Mouse (Mus musculus): ENCODE measurements around the gene Szrd1. TPM values are rescaled to one million over a fixed set of nuclear protein-coding genes. Genes with fewer than 3 reads are reported as not detected.

Gene Szrd1
- polyA plus RNA-seq, 1 experiment: 31.2 TPM

DNA sequence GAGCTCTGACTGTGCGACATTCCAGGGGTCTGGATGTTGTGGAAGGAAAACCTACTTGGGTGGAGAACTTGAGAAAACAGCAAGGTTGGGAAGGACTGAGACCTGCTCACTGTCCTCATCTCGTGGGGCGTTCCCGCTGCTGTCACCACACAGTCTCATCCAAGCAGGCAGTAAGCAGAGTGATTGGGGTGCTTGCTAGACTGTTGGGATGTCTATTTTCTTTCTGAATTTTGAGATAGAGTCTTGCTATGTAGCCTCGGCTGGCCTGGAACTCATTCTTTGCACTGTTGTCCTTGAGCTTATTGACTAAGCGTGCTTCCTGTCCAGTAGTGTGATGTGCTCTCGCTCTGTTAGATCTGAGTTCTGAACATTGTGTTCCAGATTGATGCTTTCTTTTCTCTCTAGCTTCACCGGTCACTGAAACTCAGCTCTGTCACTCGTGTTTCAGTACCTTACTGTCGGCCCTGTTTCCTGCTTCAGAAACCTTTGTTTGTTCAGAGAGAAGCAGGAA, 36.8 kb upstream of the Szrd1 start:
- H3K4me3 ChIP-seq (replicated peaks; ENCODE audit: control insufficient read depth, low read depth, low read length): no peak overlapping the region
- no peaks in the 10 kb centered on the region; the same call in 1 of the 2 replicates for H3K4me1 ChIP-seq (ENCODE audit: control insufficient read depth, insufficient read depth, low read length)
- 84% methylated on average over 10 of the region's 10 CpGs for WGBS
- TF ChIP-seq POLR2A (IDR thresholded peaks at IDR 0.05; ENCODE audit: borderline replicate concordance, control insufficient read depth, low read depth, low read length): no peak
- TF ChIP-seq CTCF (IDR thresholded peaks at IDR 0.05; ENCODE audit: control insufficient read depth, insufficient read depth, low read length): no peak
- H3K27ac ChIP-seq (ENCODE audit: control insufficient read depth, insufficient read depth, low read depth, low read length, poor library complexity): no peak overlapping the region

- TF ChIP-seq CTCF (IDR thresholded peaks at IDR 0.05; ENCODE audit: control insufficient read depth, insufficient read depth, low read length): no peak
- Histone ChIP-seq H3K4me1 (ENCODE audit: control insufficient read depth, insufficient read depth, low read length) (no peaks in the 10 kb centered on the region), H3K27ac (ENCODE audit: control insufficient read depth, insufficient read depth, low read depth, low read length, poor library complexity) (no peak overlapping the region), H3K4me3 (replicated peaks; ENCODE audit: control insufficient read depth, low read depth, low read length) (no peak overlapping the region)
- 89% methylated on average over 5 of the region's 5 CpGs for WGBS
These were observed 36.2 kb upstream of the Szrd1 start for GRCm38 (mm10) chr4:141175783-141176182.

DNA sequence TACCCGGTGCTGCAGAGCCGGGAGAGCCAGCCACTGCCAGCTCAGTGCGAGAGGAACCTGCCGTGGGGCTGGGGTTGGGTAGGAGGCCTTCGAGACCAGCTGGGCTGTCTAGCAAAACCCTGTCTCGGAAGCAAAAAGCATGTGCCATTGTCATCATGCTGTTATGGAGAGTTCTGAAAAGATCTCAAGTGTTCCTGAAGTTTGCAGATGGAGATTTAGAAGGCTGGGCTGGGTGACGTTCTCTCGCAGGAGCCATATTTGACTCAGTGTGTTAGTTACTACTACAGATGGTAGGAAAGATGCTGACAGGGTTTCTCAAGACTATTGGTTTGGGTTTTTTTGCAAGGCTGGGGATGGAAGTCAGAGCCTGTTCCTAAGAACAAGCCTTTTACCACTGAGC, 32.5 kb upstream of the Szrd1 start:
- no peak overlapping the region for H3K27ac ChIP-seq (ENCODE audit: control insufficient read depth, insufficient read depth, low read depth, low read length, poor library complexity)
- TF ChIP-seq POLR2A (IDR thresholded peaks at IDR 0.05; ENCODE audit: borderline replicate concordance, control insufficient read depth, low read depth, low read length) (no peak), CTCF (IDR thresholded peaks at IDR 0.05; ENCODE audit: control insufficient read depth, insufficient read depth, low read length) (no peak)
- 94% methylated on average over 8 of the region's 8 CpGs for WGBS
- no peaks in the 10 kb centered on the region; the same call in 1 of the 2 replicates for H3K4me1 ChIP-seq (ENCODE audit: control insufficient read depth, insufficient read depth, low read length)
- H3K4me3 ChIP-seq (replicated peaks; ENCODE audit: control insufficient read depth, low read depth, low read length): no peak overlapping the region

DNA sequence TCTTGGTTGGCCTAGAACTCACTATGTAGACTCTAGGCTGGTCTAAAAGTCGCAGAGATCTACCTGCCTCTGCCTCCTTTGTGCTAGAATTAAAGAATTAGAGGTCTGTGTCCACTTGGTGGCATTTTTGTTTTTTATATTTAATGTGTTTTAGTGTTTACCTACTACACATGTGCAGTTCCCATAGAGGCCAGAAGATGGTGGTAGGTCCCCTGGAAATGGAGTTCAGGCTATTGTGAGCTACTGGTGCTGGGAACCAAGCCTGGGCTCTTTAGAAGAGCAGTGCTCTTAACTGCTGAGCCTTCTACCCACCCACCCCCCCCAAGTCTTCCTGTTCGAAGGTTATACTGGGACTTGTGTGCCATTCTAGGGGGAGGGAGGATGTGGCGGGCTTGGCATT, 27.6 kb upstream of the Szrd1 start:
- 96% methylated on average over 3 of the region's 3 CpGs for WGBS
- Histone ChIP-seq H3K4me3 (replicated peaks; ENCODE audit: control insufficient read depth, low read depth, low read length) (no peak overlapping the region), H3K27ac (ENCODE audit: control insufficient read depth, insufficient read depth, low read depth, low read length, poor library complexity) (no peak overlapping the region), H3K4me1 (ENCODE audit: control insufficient read depth, insufficient read depth, low read length) (peaks cover 1% of the 10 kb centered on the region)
- TF ChIP-seq CTCF (IDR thresholded peaks at IDR 0.05; ENCODE audit: control insufficient read depth, insufficient read depth, low read length): no peak

GRCm38 (mm10) chr4:141165744-141166292, 26.2 kb upstream of the Szrd1 start:
- Histone ChIP-seq H3K4me3 (replicated peaks; ENCODE audit: control insufficient read depth, low read depth, low read length) (no peak overlapping the region), H3K27ac (ENCODE audit: control insufficient read depth, insufficient read depth, low read depth, low read length, poor library complexity) (no peak overlapping the region), H3K4me1 (ENCODE audit: control insufficient read depth, insufficient read depth, low read length) (peaks cover 5% of the 10 kb centered on the region)
- WGBS: 86% methylated on average over 8 of the region's 8 CpGs
- no peak for TF ChIP-seq POLR2A (IDR thresholded peaks at IDR 0.05; ENCODE audit: borderline replicate concordance, control insufficient read depth, low read depth, low read length)
- TF ChIP-seq CTCF (IDR thresholded peaks at IDR 0.05; ENCODE audit: control insufficient read depth, insufficient read depth, low read length): no peak

- Histone ChIP-seq H3K4me1 (ENCODE audit: control insufficient read depth, insufficient read depth, low read length) (peaks cover 12% of the 10 kb centered on the region), H3K4me3 (replicated peaks; ENCODE audit: control insufficient read depth, low read depth, low read length) (no peak overlapping the region), H3K27ac (ENCODE audit: control insufficient read depth, insufficient read depth, low read depth, low read length, poor library complexity) (no peak overlapping the region)
- TF ChIP-seq CTCF (IDR thresholded peaks at IDR 0.05; ENCODE audit: control insufficient read depth, insufficient read depth, low read length) (no peak), POLR2A (IDR thresholded peaks at IDR 0.05; ENCODE audit: borderline replicate concordance, control insufficient read depth, low read depth, low read length) (no peak)
- 90% methylated on average over 5 of the region's 5 CpGs for WGBS
These were observed 24.2 kb upstream of the Szrd1 start for GRCm38 (mm10) chr4:141163729-141164128.

DNA sequence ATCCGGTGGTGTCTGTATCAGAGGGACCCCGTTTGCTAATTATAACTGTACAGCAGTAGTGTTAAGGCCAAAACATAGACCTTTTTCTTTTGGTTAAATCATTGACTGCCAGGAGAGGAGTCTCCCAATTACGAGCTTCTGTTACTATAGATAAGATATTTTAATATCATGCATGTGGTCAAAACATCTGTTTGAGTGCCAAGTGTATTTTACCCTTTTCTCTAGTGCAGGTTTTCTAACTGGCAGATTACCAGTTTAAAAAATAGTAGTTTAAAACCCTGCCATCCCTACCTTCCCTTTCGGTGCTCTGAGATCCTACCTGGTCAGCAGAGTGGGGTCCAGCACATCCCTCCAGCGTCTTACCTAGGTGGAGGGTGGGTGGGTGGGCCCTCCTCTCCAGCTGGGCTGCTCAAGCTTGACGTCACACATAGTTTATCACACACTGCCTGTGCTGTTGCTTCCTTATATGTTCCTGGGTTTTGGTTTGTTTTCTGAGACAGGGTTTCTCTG, 22.2 kb upstream of the Szrd1 start:
- Histone ChIP-seq H3K4me3 (replicated peaks; ENCODE audit: control insufficient read depth, low read depth, low read length) (no peak overlapping the region), H3K4me1 (ENCODE audit: control insufficient read depth, insufficient read depth, low read length) (peaks cover 13% of the 10 kb centered on the region), H3K27ac (ENCODE audit: control insufficient read depth, insufficient read depth, low read depth, low read length, poor library complexity) (peak overlapping the region; percentile 82)
- no peak for TF ChIP-seq POLR2A (IDR thresholded peaks at IDR 0.05; ENCODE audit: borderline replicate concordance, control insufficient read depth, low read depth, low read length)
- TF ChIP-seq CTCF (IDR thresholded peaks at IDR 0.05; ENCODE audit: control insufficient read depth, insufficient read depth, low read length): no peak
- WGBS: 29% methylated on average over 6 of the region's 6 CpGs

DNA sequence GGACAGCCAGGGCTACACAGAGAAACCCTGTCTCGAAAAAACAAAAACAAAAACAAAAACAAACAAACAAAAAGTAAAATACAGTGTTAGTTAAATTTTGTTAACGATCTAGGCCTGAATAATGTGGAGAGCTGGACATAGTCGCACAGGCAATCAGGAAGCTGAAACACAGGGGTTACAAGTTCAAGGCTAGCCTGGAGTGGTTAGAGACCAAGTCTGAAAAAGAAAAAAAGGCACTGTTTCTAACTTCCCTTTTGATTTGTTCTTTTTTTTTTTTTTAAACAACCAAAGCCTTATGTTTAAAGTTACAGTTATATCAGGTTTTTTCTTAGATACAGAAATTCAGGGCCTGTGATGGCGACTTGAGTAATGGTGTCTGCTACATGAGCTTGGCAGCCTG, 20.6 kb upstream of the Szrd1 start:
- H3K4me3 ChIP-seq (replicated peaks; ENCODE audit: control insufficient read depth, low read depth, low read length): no peak overlapping the region
- no peak overlapping the region for H3K27ac ChIP-seq (ENCODE audit: control insufficient read depth, insufficient read depth, low read depth, low read length, poor library complexity)
- 50% methylated on average over 4 of the region's 4 CpGs for WGBS
- TF ChIP-seq POLR2A (IDR thresholded peaks at IDR 0.05; ENCODE audit: borderline replicate concordance, control insufficient read depth, low read depth, low read length) (no peak), CTCF (IDR thresholded peaks at IDR 0.05; ENCODE audit: control insufficient read depth, insufficient read depth, low read length) (no peak)
- H3K4me1 ChIP-seq (ENCODE audit: control insufficient read depth, insufficient read depth, low read length): peaks cover 13% of the 10 kb centered on the region

DNA sequence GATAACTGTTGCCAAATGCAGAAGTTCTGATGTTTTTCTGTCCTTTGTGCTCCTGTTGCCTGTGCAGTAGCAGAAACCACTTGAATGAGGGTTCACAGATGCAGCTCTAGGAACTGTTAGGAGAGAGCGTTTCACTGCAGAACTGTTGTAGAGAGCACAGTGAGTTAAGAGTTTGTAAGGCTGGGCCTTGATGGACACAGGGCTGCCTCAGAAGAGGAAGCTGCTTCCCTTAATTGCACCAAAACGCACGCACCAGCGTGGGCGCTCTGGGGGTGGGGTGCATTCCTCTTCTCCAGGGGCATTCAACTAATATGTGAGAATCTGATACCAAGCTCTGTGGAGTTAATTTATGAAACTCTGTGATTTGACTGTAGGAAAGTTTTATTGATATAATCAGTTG, 20.1 kb upstream of the Szrd1 start:
- H3K27ac ChIP-seq (ENCODE audit: control insufficient read depth, insufficient read depth, low read depth, low read length, poor library complexity): no peak overlapping the region; the same call in 1 of the 2 replicates
- peaks cover 16% of the 10 kb centered on the region for H3K4me1 ChIP-seq (ENCODE audit: control insufficient read depth, insufficient read depth, low read length)
- WGBS: 18% methylated on average over 5 of the region's 5 CpGs
- no peak overlapping the region for H3K4me3 ChIP-seq (replicated peaks; ENCODE audit: control insufficient read depth, low read depth, low read length)
- no peak for TF ChIP-seq CTCF (IDR thresholded peaks at IDR 0.05; ENCODE audit: control insufficient read depth, insufficient read depth, low read length)
- no peak for TF ChIP-seq POLR2A (IDR thresholded peaks at IDR 0.05; ENCODE audit: borderline replicate concordance, control insufficient read depth, low read depth, low read length)
